Mouse (Mus musculus): Measurements from ENCODE around the gene Snd1. TPM values are rescaled to one million over a fixed set of nuclear protein-coding genes. Genes with fewer than 3 reads are reported as not detected.

Gene Snd1
- polyA plus RNA-seq, 1 experiment = 138 TPM

GRCm38 (mm10) chr6:28603401-28603800, 128.5 kb downstream of the Snd1 start:
- Histone ChIP-seq H3K4me1 (ENCODE audit: control insufficient read depth, insufficient read depth, low read length) (peaks cover 2% of the 10 kb centered on the region; the same call in 1 of the 2 replicates), H3K4me3 (ENCODE audit: insufficient read depth, low read length) (no peak overlapping the region), H3K27ac (ENCODE audit: insufficient read depth, low read length) (no peak overlapping the region)
- TF ChIP-seq POLR2A (IDR thresholded peaks at IDR 0.05; ENCODE audit: low read depth, low read length) (no peak), CTCF (IDR thresholded peaks at IDR 0.05; ENCODE audit: borderline replicate concordance, insufficient read depth, low read length) (no peak)

GRCm38 (mm10) chr6:28603823-28604222, 128.9 kb downstream of the Snd1 start:
- TF ChIP-seq CTCF (IDR thresholded peaks at IDR 0.05; ENCODE audit: borderline replicate concordance, insufficient read depth, low read length) (no peak), POLR2A (IDR thresholded peaks at IDR 0.05; ENCODE audit: low read depth, low read length) (no peak)
- peaks cover 2% of the 10 kb centered on the region; the same call in 1 of the 2 replicates for H3K4me1 ChIP-seq (ENCODE audit: control insufficient read depth, insufficient read depth, low read length)
- no peak overlapping the region for H3K27ac ChIP-seq (ENCODE audit: insufficient read depth, low read length)
- no peak overlapping the region for H3K4me3 ChIP-seq (ENCODE audit: insufficient read depth, low read length)

GRCm38 (mm10) chr6:28609291-28609690, 134.4 kb downstream of the Snd1 start:
- TF ChIP-seq POLR2A (IDR thresholded peaks at IDR 0.05; ENCODE audit: low read depth, low read length) (no peak), CTCF (IDR thresholded peaks at IDR 0.05; ENCODE audit: borderline replicate concordance, insufficient read depth, low read length) (no peak)
- H3K4me1 ChIP-seq (ENCODE audit: control insufficient read depth, insufficient read depth, low read length) = peaks cover 2% of the 10 kb centered on the region
- H3K4me3 ChIP-seq (ENCODE audit: insufficient read depth, low read length) = no peak overlapping the region
- H3K27ac ChIP-seq (ENCODE audit: insufficient read depth, low read length) = no peak overlapping the region

- no peak overlapping the region for H3K27ac ChIP-seq (ENCODE audit: insufficient read depth, low read length)
- TF ChIP-seq CTCF (IDR thresholded peaks at IDR 0.05; ENCODE audit: borderline replicate concordance, insufficient read depth, low read length) = no peak
- TF ChIP-seq POLR2A (IDR thresholded peaks at IDR 0.05; ENCODE audit: low read depth, low read length) = no peak
- H3K4me1 ChIP-seq (ENCODE audit: control insufficient read depth, insufficient read depth, low read length) = peaks cover 5% of the 10 kb centered on the region
- no peak overlapping the region for H3K4me3 ChIP-seq (ENCODE audit: insufficient read depth, low read length)
These were observed 135.2 kb downstream of the Snd1 start for GRCm38 (mm10) chr6:28610127-28610526.

GRCm38 (mm10) chr6:28613441-28613840, 138.5 kb downstream of the Snd1 start:
- TF ChIP-seq POLR2A (IDR thresholded peaks at IDR 0.05; ENCODE audit: low read depth, low read length) (no peak), CTCF (IDR thresholded peaks at IDR 0.05; ENCODE audit: borderline replicate concordance, insufficient read depth, low read length) (no peak)
- H3K4me1 ChIP-seq (ENCODE audit: control insufficient read depth, insufficient read depth, low read length) = peaks cover 7% of the 10 kb centered on the region
- H3K4me3 ChIP-seq (ENCODE audit: insufficient read depth, low read length) = no peak overlapping the region

DNA sequence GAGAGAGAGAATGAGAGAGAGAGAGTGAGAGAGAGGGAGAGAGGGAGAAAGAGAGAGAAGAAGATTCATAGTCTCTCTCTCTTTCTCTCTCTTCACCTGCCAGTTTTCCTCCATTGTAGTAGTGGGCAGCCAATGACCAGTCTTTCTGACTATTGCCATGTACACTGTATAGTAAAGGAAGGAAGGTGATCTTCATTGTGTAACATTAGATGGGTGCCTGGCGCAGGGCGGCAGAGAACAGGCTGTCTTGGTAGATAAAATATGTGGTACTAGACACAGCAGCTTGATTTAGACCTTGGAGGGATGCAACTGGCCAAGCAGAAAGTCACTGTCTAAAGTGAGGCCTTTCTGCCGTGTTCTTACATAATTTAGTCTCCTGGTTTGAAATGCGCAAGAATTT, 139.9 kb downstream of the Snd1 start:
- no peak for TF ChIP-seq CTCF (IDR thresholded peaks at IDR 0.05; ENCODE audit: borderline replicate concordance, insufficient read depth, low read length)
- TF ChIP-seq POLR2A (IDR thresholded peaks at IDR 0.05; ENCODE audit: low read depth, low read length) = no peak
- H3K4me1 ChIP-seq (ENCODE audit: control insufficient read depth, insufficient read depth, low read length) = peaks cover 10% of the 10 kb centered on the region
- H3K4me3 ChIP-seq (ENCODE audit: insufficient read depth, low read length) = no peak overlapping the region
- no peak overlapping the region for H3K27ac ChIP-seq (ENCODE audit: insufficient read depth, low read length)

More at GRCm38 (mm10) chr6:28613441-28613840, 138.5 kb downstream of the Snd1 start:
- H3K27ac ChIP-seq (ENCODE audit: insufficient read depth, low read length) = peak overlapping the region; percentile 60

DNA sequence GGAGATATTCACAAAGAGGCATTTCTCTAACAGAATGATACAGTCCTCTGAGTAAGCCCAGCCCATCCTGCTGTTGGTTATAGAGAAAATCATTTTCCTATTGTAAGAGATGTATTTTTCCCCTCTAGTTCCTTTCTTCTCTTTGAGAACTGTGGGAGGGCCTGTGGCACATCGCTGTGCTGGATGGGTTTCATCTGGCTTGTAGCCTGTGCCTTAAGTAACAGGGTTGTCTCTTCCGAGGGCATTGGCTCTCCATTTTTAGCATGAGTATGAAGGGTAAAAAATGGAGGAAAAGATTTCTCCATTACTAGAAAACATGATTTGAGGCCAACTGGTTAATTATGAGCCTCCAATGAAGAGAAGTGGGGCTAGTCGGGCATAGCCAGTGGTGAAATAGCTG, 140.5 kb downstream of the Snd1 start:
- Histone ChIP-seq H3K4me3 (ENCODE audit: insufficient read depth, low read length) (no peak overlapping the region), H3K4me1 (ENCODE audit: control insufficient read depth, insufficient read depth, low read length) (peaks cover 10% of the 10 kb centered on the region), H3K27ac (ENCODE audit: insufficient read depth, low read length) (peak overlapping the region; percentile 54; the same call in 1 of the 2 replicates)
- TF ChIP-seq CTCF (IDR thresholded peaks at IDR 0.05; ENCODE audit: borderline replicate concordance, insufficient read depth, low read length) (no peak), POLR2A (IDR thresholded peaks at IDR 0.05; ENCODE audit: low read depth, low read length) (no peak)

GRCm38 (mm10) chr6:28615966-28616365, 141.0 kb downstream of the Snd1 start:
- TF ChIP-seq POLR2A (IDR thresholded peaks at IDR 0.05; ENCODE audit: low read depth, low read length) = no peak
- TF ChIP-seq CTCF (IDR thresholded peaks at IDR 0.05; ENCODE audit: borderline replicate concordance, insufficient read depth, low read length) = no peak
- Histone ChIP-seq H3K4me3 (ENCODE audit: insufficient read depth, low read length) (no peak overlapping the region), H3K4me1 (ENCODE audit: control insufficient read depth, insufficient read depth, low read length) (peaks cover 10% of the 10 kb centered on the region), H3K27ac (ENCODE audit: insufficient read depth, low read length) (peak overlapping the region; percentile 54; the same call in 1 of the 2 replicates)

DNA sequence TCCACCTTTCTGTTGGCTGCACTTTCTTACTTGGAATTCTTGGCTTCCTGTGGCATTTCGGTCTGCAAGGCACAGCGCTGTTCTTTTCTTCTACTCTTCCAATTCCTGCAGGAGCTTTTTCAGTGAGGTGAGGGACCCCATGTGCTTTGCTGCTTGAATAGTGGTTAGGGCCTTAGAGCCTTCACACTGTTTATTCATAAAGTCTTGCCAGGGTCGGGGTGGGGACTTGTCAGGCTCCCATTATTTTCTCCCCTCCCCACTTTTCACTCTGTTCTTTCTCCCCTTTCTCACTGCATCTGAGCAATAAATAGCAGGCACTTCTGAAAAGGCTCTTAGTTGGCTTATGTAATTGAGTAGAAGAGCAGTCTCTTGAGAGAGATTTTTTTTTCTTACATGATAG, 143.4 kb downstream of the Snd1 start:
- TF ChIP-seq CTCF (IDR thresholded peaks at IDR 0.05; ENCODE audit: borderline replicate concordance, insufficient read depth, low read length) (no peak), POLR2A (IDR thresholded peaks at IDR 0.05; ENCODE audit: low read depth, low read length) (no peak)
- Histone ChIP-seq H3K4me3 (ENCODE audit: insufficient read depth, low read length) (no peak overlapping the region), H3K27ac (ENCODE audit: insufficient read depth, low read length) (no peak overlapping the region), H3K4me1 (ENCODE audit: control insufficient read depth, insufficient read depth, low read length) (peaks cover 18% of the 10 kb centered on the region)

DNA sequence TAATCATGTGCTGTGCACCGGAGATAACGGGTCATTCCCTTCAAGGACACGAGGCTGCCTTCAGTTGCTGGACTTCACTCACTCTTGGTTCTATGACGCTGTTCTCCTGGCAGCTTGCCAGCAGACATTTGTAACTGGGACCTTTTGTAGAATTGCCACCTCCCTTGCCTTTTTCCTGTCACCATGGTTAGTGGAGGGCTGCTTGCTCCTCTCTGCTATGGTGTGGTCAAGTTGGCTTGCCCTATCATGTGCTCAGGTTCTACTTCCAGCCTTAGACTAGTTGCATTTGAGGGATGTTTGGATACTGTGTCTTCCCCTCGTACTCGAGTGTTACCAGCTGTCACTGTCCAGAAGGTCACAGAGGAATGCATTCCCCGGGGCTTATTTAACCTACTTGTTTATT, 143.8 kb downstream of the Snd1 start:
- Histone ChIP-seq H3K27ac (ENCODE audit: insufficient read depth, low read length) (no peak overlapping the region), H3K4me1 (ENCODE audit: control insufficient read depth, insufficient read depth, low read length) (peaks cover 22% of the 10 kb centered on the region), H3K4me3 (ENCODE audit: insufficient read depth, low read length) (no peak overlapping the region)
- TF ChIP-seq CTCF (IDR thresholded peaks at IDR 0.05; ENCODE audit: borderline replicate concordance, insufficient read depth, low read length) (no peak), POLR2A (IDR thresholded peaks at IDR 0.05; ENCODE audit: low read depth, low read length) (no peak)

DNA sequence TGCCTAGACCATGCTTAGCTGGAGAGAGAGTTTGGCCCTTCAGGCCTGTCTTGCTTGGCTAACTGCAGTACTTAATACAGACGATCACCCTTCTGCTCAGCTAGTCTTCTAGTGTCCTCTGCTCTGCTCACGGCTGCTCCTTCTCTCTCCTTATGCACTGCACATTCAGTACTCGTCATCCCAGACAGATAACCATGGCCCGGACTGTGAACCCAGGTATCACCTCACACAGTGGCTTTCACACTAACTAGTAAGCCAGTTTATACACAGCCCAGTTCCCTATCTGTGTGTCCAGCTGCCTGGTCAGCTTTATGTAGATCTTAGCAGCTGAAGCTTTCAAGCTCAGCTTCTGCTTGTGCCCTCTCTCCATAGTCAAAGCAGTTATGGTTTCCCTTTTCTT, 146.5 kb downstream of the Snd1 start:
- TF ChIP-seq POLR2A (IDR thresholded peaks at IDR 0.05; ENCODE audit: low read depth, low read length) (no peak), CTCF (IDR thresholded peaks at IDR 0.05; ENCODE audit: borderline replicate concordance, insufficient read depth, low read length) (no peak)
- Histone ChIP-seq H3K4me3 (ENCODE audit: insufficient read depth, low read length) (no peak overlapping the region), H3K27ac (ENCODE audit: insufficient read depth, low read length) (no peak overlapping the region), H3K4me1 (ENCODE audit: control insufficient read depth, insufficient read depth, low read length) (peaks cover 17% of the 10 kb centered on the region)

Measured in embryonic fibroblast, embryonic 13.5 days (primary cell).